In the genomic region with DNA sequence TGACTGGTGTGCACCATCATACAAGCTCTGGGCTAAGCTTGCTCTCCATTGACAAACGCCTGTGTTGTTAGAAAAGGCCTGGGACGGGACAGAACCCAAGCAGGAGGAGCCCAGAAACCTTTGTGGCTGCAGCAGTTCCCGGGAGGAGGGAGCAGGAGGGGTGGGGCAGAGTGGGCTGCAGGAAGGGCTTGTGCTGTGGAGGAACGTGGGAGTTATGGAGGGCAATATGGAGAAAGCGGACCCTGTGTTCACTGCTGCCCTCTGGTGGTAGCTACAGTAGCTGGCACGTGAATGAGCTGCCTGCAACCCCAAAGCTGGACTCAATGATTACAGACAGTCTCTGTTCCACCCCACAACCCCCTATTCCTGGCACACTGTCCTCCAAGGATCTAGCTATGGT, we compare ENCODE assay signal across 9 mouse cellular contexts. TPM values are rescaled to one million over a fixed set of nuclear protein-coding genes. Genes with fewer than 3 reads are reported as not detected.
A peak's percentile ranks its signal among the peaks of the same experiment; 100 is the strongest.
DNase-seq lines count a peak whose midpoint lies in the region; ATAC-seq and TF ChIP-seq lines count a peak whose summit lies in the region.
"Had no signal": no experiment of that assay in that cellular context is flagged by ENCODE, and none has a peak within 500 bp of the region (broad histone marks: within the 10 kb centered on the region; RNA-seq: fewer than 3 reads in every experiment).

No protein-coding gene starts in this region.

- no peaks in the 10 kb centered on the region for H3K9me3 ChIP-seq in MEL (replicated peaks; ENCODE audit: insufficient read depth, low read length)
- H3K9me3 ChIP-seq: midbrain, embryonic 12.5 days had no signal

- peak; percentile 69 for ATAC-seq in neutrophil, adult 5-6 weeks (ENCODE audit: extremely low read depth, insufficient number of reproducible peaks, low FRiP score, poor library complexity, severe bottlenecking)

- TF ChIP-seq POLR2A in MEL (IDR thresholded peaks at IDR 0.05; ENCODE audit: control insufficient read depth in 1 of 2, insufficient read depth in 1 of 2, low read depth in 1 of 2, low read length in 2 of 2, poor library complexity in 1 of 2): no peak

- peak; percentile 67 to 69 for DNase-seq in left cerebral cortex, adult 2 months (ENCODE audit: extremely low spot score in 1 of 2, low spot score in 2 of 2)
- DNase-seq in left cerebral cortex, adult 11 months (ENCODE audit: low spot score): no peak
- DNase-seq in MEL (ENCODE audit: low read depth, low spot score): peak; percentile 86
- DNase-seq in cerebellum, adult 18-20 months: peak; percentile 77 to 85
- peak; percentile 64 for DNase-seq in gastrocnemius, postnatal 25 days
- DNase-seq in left cerebral cortex, postnatal 4 days: peak; percentile 73
- DNase-seq in thymus, postnatal 4 days: peak; percentile 84

- H3K27me3 ChIP-seq in MEL (ENCODE audit: control insufficient read depth in 1 of 2, insufficient read depth in 2 of 2, low read length in 2 of 2): no peaks in the 10 kb centered on the region

- H3K79me2 ChIP-seq in MEL (ENCODE audit: control insufficient read depth, insufficient read depth, low read length, poor library complexity): peaks cover 13% of the 10 kb centered on the region

- H3K36me3 ChIP-seq in MEL (ENCODE audit: control insufficient read depth in 1 of 2, insufficient read depth in 2 of 2, low read length in 2 of 2): no peaks in the 10 kb centered on the region
- H3K36me3 ChIP-seq: midbrain, embryonic 12.5 days had no signal

- peak; percentile 68 for TF ChIP-seq RAD21 in MEL (IDR thresholded peaks at IDR 0.05; ENCODE audit: low read depth, low read length)

- H3K4me1 ChIP-seq in MEL (ENCODE audit: control insufficient read depth in 1 of 2, insufficient read depth in 2 of 2, low read length in 2 of 2): peaks cover 0 to 7% of the 10 kb centered on the region in 2 experiments; a peak in 2 of 4 replicates

- intact Hi-C loops in left cerebral cortex, adult 2 months (cut with DNase I): loop anchor here (5.0 kb wide), 1 partner anchor 73 kb away; a partner anchor contains a TSS
- intact Hi-C loops in left cerebral cortex, postnatal 4 days (cut with DNase I): no loop called here

- no peak overlapping the region for H3K27ac ChIP-seq in left cerebral cortex, adult 2 months
- H3K27ac ChIP-seq in MEL (ENCODE audit: control insufficient read depth, low read depth, low read length): no peak overlapping the region
- H3K27ac ChIP-seq: midbrain, embryonic 12.5 days had no signal

- peak overlapping the region; percentile 47 for H3K9ac ChIP-seq in MEL (ENCODE audit: control insufficient read depth, low read depth, low read length, poor library complexity, severe bottlenecking)
- H3K9ac ChIP-seq: midbrain, embryonic 12.5 days had no signal

- peak; percentile 86 for TF ChIP-seq CTCF in left cerebral cortex, adult 2 months (IDR thresholded peaks at IDR 0.05)
- TF ChIP-seq CTCF in MEL (IDR thresholded peaks at IDR 0.05 in 2 of 3, conservative IDR thresholded peaks at IDR 0.05 in 1 of 3; ENCODE audit: control insufficient read depth in 1 of 3, insufficient read depth in 1 of 3, low read depth in 2 of 3, low read length in 3 of 3, poor library complexity in 1 of 3, severe bottlenecking in 1 of 3): peak; percentile 90 to 97 (median 96)

- no peak overlapping the region for H3K4me3 ChIP-seq in left cerebral cortex, adult 2 months
- H3K4me3 ChIP-seq in MEL (ENCODE audit: control insufficient read depth in 1 of 2, insufficient read depth in 1 of 2, low read depth in 2 of 2, low read length in 2 of 2): no peak overlapping the region
- H3K4me3 ChIP-seq: midbrain, embryonic 12.5 days had no signal

- no peak for TF ChIP-seq EP300 in MEL (IDR thresholded peaks at IDR 0.05; ENCODE audit: low read depth in 1 of 2, low read length in 2 of 2)

TF ChIP-seq in MEL, 35 proteins besides CTCF, POLR2A, EP300 and RAD21:
- no peak for TF ChIP-seq KAT2A (conservative IDR thresholded peaks at IDR 0.05; ENCODE audit: low read depth, low read length)
- TF ChIP-seq E2F4 (IDR thresholded peaks at IDR 0.05; ENCODE audit: borderline replicate concordance, low read depth, low read length): no peak
- TF ChIP-seq SMC3 (IDR thresholded peaks at IDR 0.05; ENCODE audit: low read depth, low read length): peak; percentile 91
- no peak for TF ChIP-seq NELFE (IDR thresholded peaks at IDR 0.05; ENCODE audit: low read depth, low read length)
- no peak for TF ChIP-seq NRF1 (IDR thresholded peaks at IDR 0.05; ENCODE audit: insufficient read depth, low read depth, low read length, poor library complexity, severe bottlenecking)
- no peak for TF ChIP-seq TAL1 (IDR thresholded peaks at IDR 0.05; ENCODE audit: low read length)
- TF ChIP-seq USF1 (IDR thresholded peaks at IDR 0.05; ENCODE audit: low read depth, low read length): peak; percentile 62
- no peak for TF ChIP-seq CHD2 (IDR thresholded peaks at IDR 0.05; ENCODE audit: low read length)
- TF ChIP-seq ZC3H11A (IDR thresholded peaks at IDR 0.05; ENCODE audit: low read depth, low read length): peak; percentile 64
- TF ChIP-seq CHD1 (IDR thresholded peaks at IDR 0.05; ENCODE audit: low read depth, low read length): no peak
- peak; percentile 86 for TF ChIP-seq MAX (IDR thresholded peaks at IDR 0.05; ENCODE audit: low read length)
- 0 out of 4 replicates have a peak, but pooled peaks of 1 of the 2 experiments have one; percentile 20 for TF ChIP-seq USF2 (IDR thresholded peaks at IDR 0.05; ENCODE audit: borderline replicate concordance in 1 of 2, insufficient read depth in 1 of 2, low read depth in 1 of 2, low read length in 2 of 2)
- TF ChIP-seq MEF2A (IDR thresholded peaks at IDR 0.05; ENCODE audit: extremely low read depth, insufficient replicate concordance, low read depth, low read length, poor library complexity, severe bottlenecking): no peak
- TF ChIP-seq TCF12 (IDR thresholded peaks at IDR 0.05; ENCODE audit: low read depth, low read length): no peak
- TF ChIP-seq UBTF (IDR thresholded peaks at IDR 0.05; ENCODE audit: borderline replicate concordance, insufficient read depth, low read depth, low read length): no peak
- TF ChIP-seq POLR2AphosphoS5 (IDR thresholded peaks at IDR 0.05; ENCODE audit: borderline replicate concordance, low read depth, low read length): no peak
- TF ChIP-seq TBP (IDR thresholded peaks at IDR 0.05; ENCODE audit: low read depth, low read length): no peak
- no peak for TF ChIP-seq ZMIZ1 (IDR thresholded peaks at IDR 0.05; ENCODE audit: low read depth, low read length)
- TF ChIP-seq MAFK (IDR thresholded peaks at IDR 0.05; ENCODE audit: borderline replicate concordance, low read depth, low read length): no peak
- no peak for TF ChIP-seq ZNF384 (IDR thresholded peaks at IDR 0.05; ENCODE audit: low read depth, low read length)
- peak; percentile 65; the same call in 1 of the 2 replicates for TF ChIP-seq MXI1 (IDR thresholded peaks at IDR 0.05; ENCODE audit: low read depth, low read length)
- no peak for TF ChIP-seq GABPA (IDR thresholded peaks at IDR 0.05; ENCODE audit: low read depth, low read length)
- no peak for TF ChIP-seq MYB (IDR thresholded peaks at IDR 0.05; ENCODE audit: low read depth, low read length)
- no peak for TF ChIP-seq MAZ (IDR thresholded peaks at IDR 0.05; ENCODE audit: low read depth, low read length)
- peak; percentile 94 for TF ChIP-seq MYC (IDR thresholded peaks at IDR 0.05; ENCODE audit: low read depth, low read length)
- no peak for TF ChIP-seq ETS1 (IDR thresholded peaks at IDR 0.05; ENCODE audit: low read depth, low read length)
- TF ChIP-seq RCOR1 (IDR thresholded peaks at IDR 0.05; ENCODE audit: low read depth, low read length): no peak
- no peak for TF ChIP-seq ZKSCAN1 (IDR thresholded peaks at IDR 0.05; ENCODE audit: low read depth, low read length)
- no peak for TF ChIP-seq JUND (IDR thresholded peaks at IDR 0.05; ENCODE audit: low read depth, low read length)
- no peak for TF ChIP-seq GATA1 (IDR thresholded peaks at IDR 0.05; ENCODE audit: low read depth, low read length)
- no peak for TF ChIP-seq HCFC1 (IDR thresholded peaks at IDR 0.05; ENCODE audit: low read depth, low read length)
- TF ChIP-seq BHLHE40 (IDR thresholded peaks at IDR 0.05; ENCODE audit: borderline replicate concordance, low read depth, low read length): peak; percentile 95
- peak; percentile 39; the same call in 1 of the 2 replicates for TF ChIP-seq SIN3A (IDR thresholded peaks at IDR 0.05; ENCODE audit: low read length)
- no peak for TF ChIP-seq ELF1 (IDR thresholded peaks at IDR 0.05; ENCODE audit: low read depth, low read length)
- no peak for TF ChIP-seq POLR2AphosphoS2 (IDR thresholded peaks at IDR 0.05; ENCODE audit: low read length)
TF ChIP-seq in MEL: peak in this region for 9.

RNA-seq across cellular contexts. Expression of a gene that starts 3.1 kb away (rescaled TPM):
- 100 to 1,000 TPM; 645 to 696 TPM for total RNA-seq in left cerebral cortex, adult 2 months (2021)
- 37.2 and 51.6 TPM in 2 replicates for total RNA-seq in MEL (2012; rRNA removed)
- 100 to 1,000 TPM in 1 of 2 experiments, 10 to 100 TPM in 1; 80.9 to 324 TPM for polyA plus RNA-seq in MEL (2012; ENCODE audit: insufficient read depth in 1 of 2, insufficient read length in 2 of 2, low read depth in 1 of 2, low replicate concordance in 2 of 2, missing spikeins in 1 of 2)
- total RNA-seq in gastrocnemius, postnatal 25 days (2021): 10 to 100 TPM; 37.7 to 39.6 TPM
- 100 to 1,000 TPM; 821 to 872 TPM for total RNA-seq in left cerebral cortex, postnatal 4 days (2021)
- total RNA-seq in neutrophil, adult 5-6 weeks (2017): 6.4 and 6.8 TPM in 2 replicates

RNA-seq across cellular contexts. Expression of a gene that starts 32.9 kb away (rescaled TPM):
- not detected for total RNA-seq in left cerebral cortex, adult 2 months (2021)
- not detected in 2 replicates for total RNA-seq in MEL (2012; rRNA removed)
- not detected for polyA plus RNA-seq in MEL (2012; ENCODE audit: insufficient read depth in 1 of 2, insufficient read length in 2 of 2, low read depth in 1 of 2, low replicate concordance in 2 of 2, missing spikeins in 1 of 2)
- total RNA-seq in gastrocnemius, postnatal 25 days (2021): not detected
- not detected for total RNA-seq in left cerebral cortex, postnatal 4 days (2021)
- total RNA-seq in neutrophil, adult 5-6 weeks (2017): not detected in 2 replicates
- polyA plus RNA-seq: midbrain, embryonic 12.5 days had no signal

Comparison
In these comparisons a context has a peak if more than half of its experiments do, and no peak if none do; other contexts are left out.
1. RNA of a gene that starts 3.1 kb away (total RNA-seq): 821 to 872 TPM in left cerebral cortex, postnatal 4 days and 645 to 696 TPM in left cerebral cortex, adult 2 months; 37.2 to 51.6 TPM in MEL, 37.7 to 39.6 TPM in gastrocnemius, postnatal 25 days and 6.4 to 6.8 TPM in neutrophil, adult 5-6 weeks; every median in the first group is over 10 times any median in the second.